In genomic region chr4:89129311-89129913, GRCm38 (mm10) we compare ENCODE assay signal across 8 mouse cellular contexts. TPM values are rescaled to one million over a fixed set of nuclear protein-coding genes. Genes with fewer than 3 reads are reported as not detected.
A peak's percentile ranks its signal among the peaks of the same experiment; 100 is the strongest.
DNase-seq lines count a peak whose midpoint lies in the region; ATAC-seq lines count a peak whose summit lies in the region.

No protein-coding gene starts in this region.

- H3K27ac ChIP-seq in hindbrain, embryonic 16.5 days (ENCODE audit: low read depth, low read length), result no peak overlapping the region

- 5% methylated on average over 5 of the region's 5 CpGs for WGBS in hindbrain, embryonic 16.5 days

- peak; percentile 53 to 55 for DNase-seq in cerebellum, adult 18-20 months
- no peak for DNase-seq in cerebellum, adult 11 months
- peak; percentile 44 for DNase-seq in cerebellum, adult 8-10 months
- DNase-seq in forelimb bud, embryonic 11.5 days (ENCODE audit: low read depth, low spot score), result peak; percentile 82
- DNase-seq in layer of hippocampus, postnatal 25 days (ENCODE audit: extremely low spot score in 1 of 2, low spot score in 1 of 2), result peak; percentile 30 to 80
- peak; percentile 67 for DNase-seq in lung, postnatal 25 days (ENCODE audit: low spot score)
- DNase-seq in retina, postnatal 7 days (ENCODE audit: low read depth, low spot score), result peak; percentile 56

- H3K36me3 ChIP-seq in hindbrain, embryonic 16.5 days (ENCODE audit: control insufficient read depth, insufficient read depth, low read length), result no peaks in the 10 kb centered on the region

- no peak overlapping the region for H3K9ac ChIP-seq in hindbrain, embryonic 16.5 days (ENCODE audit: low read depth, low read length)

- ATAC-seq in hindbrain, embryonic 16.5 days, result peak; percentile 81

- peak overlapping the region; percentile 50 for H3K4me2 ChIP-seq in hindbrain, embryonic 16.5 days (ENCODE audit: low read length)

- no peaks in the 10 kb centered on the region for H3K27me3 ChIP-seq in hindbrain, embryonic 16.5 days (replicated peaks; ENCODE audit: control insufficient read depth, insufficient read depth, low read length)

- no peaks in the 10 kb centered on the region for H3K9me3 ChIP-seq in hindbrain, embryonic 16.5 days (ENCODE audit: control insufficient read depth, low read length)

- H3K4me3 ChIP-seq in hindbrain, embryonic 16.5 days (ENCODE audit: low read length), result no peak overlapping the region

- no peaks in the 10 kb centered on the region for H3K4me1 ChIP-seq in hindbrain, embryonic 16.5 days (ENCODE audit: control insufficient read depth, insufficient read depth, low read depth, low read length)

RNA-seq across cellular contexts. Expression of gene Mtap, which starts 7.5 kb away (rescaled TPM):
- 28.3 and 29.1 TPM in 2 replicates for polyA plus RNA-seq in hindbrain, embryonic 16.5 days (2015; fragmentation: Nextera tagmentation; extraction: Ambion mirVana)
- total RNA-seq in layer of hippocampus, postnatal 25 days (2021), result 1 to 10 TPM; 9.2 to 9.8 TPM
